Mouse (Mus musculus): ENCODE results near the gene Amz1. TPM values are rescaled to one million over a fixed set of nuclear protein-coding genes. Genes with fewer than 3 reads are reported as not detected.

Gene Amz1
- polyA plus RNA-seq, 1 experiment: 13.3 TPM

GRCm38 (mm10) chr5:140792233-140792632, 68.3 kb downstream of the Amz1 start:
- WGBS: 16% methylated on average over 5 of the region's 5 CpGs
- TF ChIP-seq CTCF (IDR thresholded peaks at IDR 0.05; ENCODE audit: insufficient read depth, low read length) (no peak), POLR2A (IDR thresholded peaks at IDR 0.05; ENCODE audit: borderline replicate concordance, extremely low read depth, low read depth, low read length) (no peak)
- Histone ChIP-seq H3K4me3 (replicated peaks; ENCODE audit: extremely low read depth, low read depth, low read length) (no peak overlapping the region), H3K4me1 (ENCODE audit: control insufficient read depth, insufficient read depth, low read length) (peaks cover 48% of the 10 kb centered on the region)
- no peak for DNase-seq

DNA sequence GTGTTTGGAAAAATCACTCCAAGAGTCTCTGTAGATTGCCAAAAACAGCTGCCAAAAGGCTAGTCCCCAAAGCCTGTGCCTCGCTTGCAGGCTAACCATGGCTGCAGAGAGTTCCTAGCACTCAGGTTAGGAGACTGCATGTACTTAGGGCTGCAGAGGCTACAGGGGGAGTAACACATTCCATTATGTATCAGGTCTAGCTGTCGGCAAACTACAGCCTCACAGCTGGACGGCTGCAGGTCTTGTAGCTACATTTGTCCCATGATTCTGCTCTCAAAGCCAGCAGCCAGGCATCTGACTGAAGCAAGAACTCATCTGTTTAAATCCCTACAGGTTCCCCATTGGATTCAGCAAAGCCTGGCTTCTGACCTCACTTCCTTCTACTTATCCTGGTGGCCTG, 70.8 kb downstream of the Amz1 start:
- Histone ChIP-seq H3K4me3 (replicated peaks; ENCODE audit: extremely low read depth, low read depth, low read length) (no peak overlapping the region), H3K4me1 (ENCODE audit: control insufficient read depth, insufficient read depth, low read length) (peaks cover 41% of the 10 kb centered on the region)
- no peak for DNase-seq
- no peak for TF ChIP-seq POLR2A (IDR thresholded peaks at IDR 0.05; ENCODE audit: borderline replicate concordance, extremely low read depth, low read depth, low read length)
- no peak for TF ChIP-seq CTCF (IDR thresholded peaks at IDR 0.05; ENCODE audit: insufficient read depth, low read length)
- 43% methylated on average over 3 of the region's 3 CpGs for WGBS

- peaks cover 39% of the 10 kb centered on the region for H3K4me1 ChIP-seq (ENCODE audit: control insufficient read depth, insufficient read depth, low read length)
- no peak for DNase-seq
- H3K4me3 ChIP-seq (replicated peaks; ENCODE audit: extremely low read depth, low read depth, low read length): no peak overlapping the region
- 42% methylated on average over 2 of the region's 2 CpGs for WGBS
- TF ChIP-seq CTCF (IDR thresholded peaks at IDR 0.05; ENCODE audit: insufficient read depth, low read length) (no peak), POLR2A (IDR thresholded peaks at IDR 0.05; ENCODE audit: borderline replicate concordance, extremely low read depth, low read depth, low read length) (no peak)
These were observed 71.2 kb downstream of the Amz1 start for GRCm38 (mm10) chr5:140795176-140795575.

DNA sequence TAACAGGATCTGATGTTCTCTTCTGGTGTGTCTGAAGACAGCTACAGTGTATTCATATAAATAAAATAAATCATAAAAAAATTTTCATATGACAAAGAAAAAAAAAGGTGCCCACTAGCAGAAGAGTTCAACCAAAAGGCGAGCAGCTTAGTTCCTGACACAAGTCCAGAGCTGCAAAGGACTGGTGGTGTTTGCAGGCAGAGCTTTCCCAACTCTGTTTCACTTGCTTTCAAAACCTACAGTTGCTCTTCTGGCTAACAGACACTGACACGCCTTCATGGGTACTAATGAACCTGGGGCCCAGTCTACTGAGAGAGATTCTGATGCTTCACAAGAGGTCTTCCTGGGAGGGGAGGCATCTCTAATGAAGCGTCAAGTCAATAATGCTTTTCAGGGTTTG, 72.1 kb downstream of the Amz1 start:
- Histone ChIP-seq H3K4me3 (replicated peaks; ENCODE audit: extremely low read depth, low read depth, low read length) (no peak overlapping the region), H3K4me1 (ENCODE audit: control insufficient read depth, insufficient read depth, low read length) (peaks cover 39% of the 10 kb centered on the region)
- 91% methylated on average over 3 of the region's 3 CpGs for WGBS
- TF ChIP-seq POLR2A (IDR thresholded peaks at IDR 0.05; ENCODE audit: borderline replicate concordance, extremely low read depth, low read depth, low read length) (no peak), CTCF (IDR thresholded peaks at IDR 0.05; ENCODE audit: insufficient read depth, low read length) (no peak)
- DNase-seq: no peak

- WGBS: 62% methylated on average over 7 of the region's 7 CpGs
- no peak for DNase-seq
- TF ChIP-seq CTCF (IDR thresholded peaks at IDR 0.05; ENCODE audit: insufficient read depth, low read length) (no peak), POLR2A (IDR thresholded peaks at IDR 0.05; ENCODE audit: borderline replicate concordance, extremely low read depth, low read depth, low read length) (no peak)
- Histone ChIP-seq H3K4me1 (ENCODE audit: control insufficient read depth, insufficient read depth, low read length) (peaks cover 24% of the 10 kb centered on the region), H3K4me3 (replicated peaks; ENCODE audit: extremely low read depth, low read depth, low read length) (no peak overlapping the region)
These were observed 74.2 kb downstream of the Amz1 start for GRCm38 (mm10) chr5:140798158-140798557.

DNA sequence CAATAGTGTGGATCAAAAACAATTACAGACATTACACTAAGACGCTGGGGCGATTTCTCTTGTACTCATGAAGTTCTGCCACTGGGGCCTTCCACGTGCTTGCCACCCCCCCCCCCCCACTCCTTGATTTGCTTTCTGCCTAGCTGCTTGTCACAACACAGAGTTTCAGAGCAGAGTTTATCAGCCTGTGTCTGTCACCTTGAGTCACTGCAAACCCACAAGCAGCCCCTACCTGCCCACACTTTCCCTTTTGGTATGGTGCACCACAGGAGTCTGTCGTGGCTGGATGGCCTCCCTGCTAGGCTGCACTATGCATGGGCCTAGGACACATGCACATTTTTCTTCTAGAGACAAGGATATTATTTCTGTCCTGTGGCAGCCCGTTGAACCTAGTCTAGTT, 74.8 kb downstream of the Amz1 start:
- H3K4me3 ChIP-seq (replicated peaks; ENCODE audit: extremely low read depth, low read depth, low read length): no peak overlapping the region
- peaks cover 23% of the 10 kb centered on the region for H3K4me1 ChIP-seq (ENCODE audit: control insufficient read depth, insufficient read depth, low read length)
- WGBS: 57% methylated on average over 5 of the region's 5 CpGs
- no peak for DNase-seq
- TF ChIP-seq CTCF (IDR thresholded peaks at IDR 0.05; ENCODE audit: insufficient read depth, low read length) (no peak), POLR2A (IDR thresholded peaks at IDR 0.05; ENCODE audit: borderline replicate concordance, extremely low read depth, low read depth, low read length) (no peak)

- DNase-seq: no peak
- peaks cover 19% of the 10 kb centered on the region for H3K4me1 ChIP-seq (ENCODE audit: control insufficient read depth, insufficient read depth, low read length)
- TF ChIP-seq CTCF (IDR thresholded peaks at IDR 0.05; ENCODE audit: insufficient read depth, low read length) (no peak), POLR2A (IDR thresholded peaks at IDR 0.05; ENCODE audit: borderline replicate concordance, extremely low read depth, low read depth, low read length) (no peak)
- 40% methylated on average over 2 of the region's 2 CpGs for WGBS
- H3K4me3 ChIP-seq (replicated peaks; ENCODE audit: extremely low read depth, low read depth, low read length): no peak overlapping the region
These were observed 75.3 kb downstream of the Amz1 start for GRCm38 (mm10) chr5:140799190-140799589.

GRCm38 (mm10) chr5:140800288-140800923, 76.5 kb downstream of the Amz1 start:
- DNase-seq: no peak
- H3K4me1 ChIP-seq (ENCODE audit: control insufficient read depth, insufficient read depth, low read length): peaks cover 8% of the 10 kb centered on the region

DNA sequence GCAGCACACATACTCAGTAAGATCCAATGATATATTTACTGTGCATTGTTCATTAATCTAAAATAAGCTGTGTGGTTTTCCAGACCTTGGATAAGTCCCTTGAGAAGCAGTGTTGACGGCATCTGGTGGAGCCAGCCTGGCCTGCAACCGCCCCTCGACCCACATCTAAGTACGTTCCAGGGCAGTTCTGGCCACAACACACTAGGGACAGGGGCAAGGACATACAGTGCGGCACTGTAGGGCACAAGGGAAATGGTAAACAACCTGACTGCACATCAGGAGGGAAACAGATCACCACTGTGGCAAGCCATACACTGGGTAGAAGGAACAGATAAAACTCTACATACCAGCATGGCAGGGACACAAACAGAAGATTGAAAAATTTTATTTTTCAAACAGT, 77.9 kb downstream of the Amz1 start:
- 79% methylated on average over 5 of the region's 5 CpGs for WGBS
- Histone ChIP-seq H3K4me3 (replicated peaks; ENCODE audit: extremely low read depth, low read depth, low read length) (no peak overlapping the region), H3K4me1 (ENCODE audit: control insufficient read depth, insufficient read depth, low read length) (peaks cover 11% of the 10 kb centered on the region)
- no peak for DNase-seq
- no peak for TF ChIP-seq CTCF (IDR thresholded peaks at IDR 0.05; ENCODE audit: insufficient read depth, low read length)
- TF ChIP-seq POLR2A (IDR thresholded peaks at IDR 0.05; ENCODE audit: borderline replicate concordance, extremely low read depth, low read depth, low read length): no peak

More at GRCm38 (mm10) chr5:140800288-140800923, 76.5 kb downstream of the Amz1 start:
- H3K4me3 ChIP-seq (replicated peaks; ENCODE audit: extremely low read depth, low read depth, low read length): no peak overlapping the region
- TF ChIP-seq POLR2A (IDR thresholded peaks at IDR 0.05; ENCODE audit: borderline replicate concordance, extremely low read depth, low read depth, low read length) (no peak), CTCF (IDR thresholded peaks at IDR 0.05; ENCODE audit: insufficient read depth, low read length) (no peak)
- WGBS: 28% methylated on average over 6 of the region's 6 CpGs

DNA sequence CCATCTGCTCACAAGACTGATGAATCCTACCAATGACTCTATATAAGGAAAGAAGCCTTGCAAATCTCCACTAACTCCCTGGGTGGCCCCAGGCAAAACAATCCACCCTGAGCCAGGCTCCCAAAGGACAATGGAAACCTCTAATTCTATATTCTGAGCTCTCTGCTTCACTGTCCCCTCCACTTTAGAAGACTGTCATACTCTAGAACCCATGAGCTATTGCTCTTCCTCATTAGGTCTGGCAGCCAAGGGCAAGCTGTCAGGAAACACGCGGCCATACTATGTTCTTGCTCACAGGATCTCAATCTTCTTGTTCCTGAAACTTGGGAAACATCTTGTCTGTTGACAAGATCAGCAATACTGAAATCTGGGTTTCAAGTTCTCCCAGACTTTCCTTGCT, 82.3 kb downstream of the Amz1 start:
- H3K4me3 ChIP-seq (replicated peaks; ENCODE audit: extremely low read depth, low read depth, low read length): no peak overlapping the region
- peaks cover 16% of the 10 kb centered on the region for H3K4me1 ChIP-seq (ENCODE audit: control insufficient read depth, insufficient read depth, low read length)
- no peak for DNase-seq
- WGBS: 49% methylated on average over 2 of the region's 2 CpGs
- TF ChIP-seq CTCF (IDR thresholded peaks at IDR 0.05; ENCODE audit: insufficient read depth, low read length): no peak
- no peak for TF ChIP-seq POLR2A (IDR thresholded peaks at IDR 0.05; ENCODE audit: borderline replicate concordance, extremely low read depth, low read depth, low read length)
